ENCODE assay signal across 8 mouse cellular contexts in genomic region chr9:63123451-63124438, GRCm38 (mm10). TPM values are rescaled to one million over a fixed set of nuclear protein-coding genes. Genes with fewer than 3 reads are reported as not detected.
DNase-seq lines count a peak whose midpoint lies in the region; ATAC-seq and TF ChIP-seq lines count a peak whose summit lies in the region.

No protein-coding gene starts in this region.

- no peak overlapping the region for H3ac ChIP-seq in myocyte (ENCODE audit: control insufficient read depth, insufficient read length)

- no peaks in the 10 kb centered on the region for H3K36me3 ChIP-seq in heart, embryonic 13.5 days
- H3K36me3 ChIP-seq in liver, embryonic 11.5 days (ENCODE audit: control insufficient read depth, insufficient read depth, low read length) = no peaks in the 10 kb centered on the region
- H3K36me3 ChIP-seq in myocyte (ENCODE audit: control insufficient read depth, insufficient read depth) = no peaks in the 10 kb centered on the region

- H3K4me2 ChIP-seq in heart, embryonic 13.5 days = peak overlapping the region; percentile 78
- peak overlapping the region; percentile 88 for H3K4me2 ChIP-seq in liver, embryonic 11.5 days
- peak overlapping the region; percentile 78 for H3K4me2 ChIP-seq in myocyte (ENCODE audit: low read depth)

- 0 out of 2 replicates have a peak overlapping the region, but pooled peaks have one; percentile 9 for H3K27ac ChIP-seq in brown adipose tissue, adult 24 weeks (replicated peaks; ENCODE audit: low read depth, low read length)
- peak overlapping the region; percentile 70 for H3K27ac ChIP-seq in heart, embryonic 13.5 days (replicated peaks)
- no peak overlapping the region for H3K27ac ChIP-seq in liver, embryonic 11.5 days (ENCODE audit: low read depth, low read length)

- WGBS in heart, embryonic 13.5 days = 6% methylated on average over 30 of the region's 30 CpGs
- WGBS in liver, embryonic 11.5 days = 7% methylated on average over 30 of the region's 30 CpGs

- TF ChIP-seq POLR2A in myocyte (IDR thresholded peaks at IDR 0.05; ENCODE audit: insufficient read length, low read depth) = peak; percentile 43

- peak overlapping the region; percentile 82 for H3K9ac ChIP-seq in heart, embryonic 13.5 days
- H3K9ac ChIP-seq in liver, embryonic 11.5 days (ENCODE audit: low read depth, low read length) = peak overlapping the region; percentile 65

- H3K9me3 ChIP-seq in heart, embryonic 13.5 days = no peaks in the 10 kb centered on the region
- no peaks in the 10 kb centered on the region for H3K9me3 ChIP-seq in liver, embryonic 11.5 days (ENCODE audit: control insufficient read depth, low read length)

- DNase-seq in kidney, postnatal 10 days = peak; percentile 95
- peak; percentile 87 for DNase-seq in liver, embryonic 11.5 days (ENCODE audit: low spot score)
- peak; percentile 82 to 93 for DNase-seq in spleen, postnatal 4 days (ENCODE audit: low spot score in 2 of 2)

- H3K27me3 ChIP-seq in heart, embryonic 13.5 days (replicated peaks) = no peaks in the 10 kb centered on the region; the same call in 1 of the 2 replicates
- H3K27me3 ChIP-seq in liver, embryonic 11.5 days (replicated peaks; ENCODE audit: control insufficient read depth, insufficient read depth, low read length) = no peaks in the 10 kb centered on the region
- no peaks in the 10 kb centered on the region for H3K27me3 ChIP-seq in myocyte (ENCODE audit: control insufficient read depth, insufficient read depth, insufficient read length)

- no peaks in the 10 kb centered on the region for H3K4me1 ChIP-seq in brown adipose tissue, adult 24 weeks (ENCODE audit: control insufficient read depth, insufficient read depth, insufficient read length, low read length)
- peaks cover 17% of the 10 kb centered on the region for H3K4me1 ChIP-seq in heart, embryonic 13.5 days
- H3K4me1 ChIP-seq in liver, embryonic 11.5 days (replicated peaks; ENCODE audit: control insufficient read depth, insufficient read depth, low read length) = peaks cover 8% of the 10 kb centered on the region; the same call in 1 of the 2 replicates

- no peaks in the 10 kb centered on the region for H3K79me2 ChIP-seq in myocyte (ENCODE audit: control insufficient read depth, insufficient read depth)

- peak overlapping the region; percentile 62 for H3K4me3 ChIP-seq in brown adipose tissue, adult 24 weeks (ENCODE audit: insufficient read depth, low read depth, low read length)
- peak overlapping the region; percentile 54 for H3K4me3 ChIP-seq in heart, embryonic 13.5 days
- peak overlapping the region; percentile 55 for H3K4me3 ChIP-seq in liver, embryonic 11.5 days (ENCODE audit: low read depth, low read length)
- H3K4me3 ChIP-seq in myocyte = peak overlapping the region; percentile 24

- ATAC-seq in CD4-positive, CD25-positive, alpha-beta regulatory T cell, adult 4 months = peak; percentile 99
- peak; percentile 83 for ATAC-seq in erythroid progenitor cell, adult 5-6 weeks (replicated peaks; ENCODE audit: low FRiP score, poor library complexity, severe bottlenecking)
- peak; percentile 92 for ATAC-seq in heart, embryonic 13.5 days (ENCODE audit: extremely low read depth, insufficient number of reproducible peaks, low FRiP score, low TSS enrichment)
- peak; percentile 90 for ATAC-seq in liver, embryonic 11.5 days (replicated peaks; ENCODE audit: low FRiP score)

TF ChIP-seq in myocyte, 11 proteins besides CTCF, POLR2A, EP300 and RAD21:
- TF ChIP-seq USF1 (IDR thresholded peaks at IDR 0.05; ENCODE audit: low read depth) = no peak
- no peak for TF ChIP-seq POLR2AphosphoS2 (IDR thresholded peaks at IDR 0.05; ENCODE audit: insufficient read length, low read depth)
- TF ChIP-seq REST (IDR thresholded peaks at IDR 0.05; ENCODE audit: insufficient read depth, insufficient read length) = no peak
- TF ChIP-seq MAX (IDR thresholded peaks at IDR 0.05; ENCODE audit: low read depth) = no peak
- TF ChIP-seq TCF3 (IDR thresholded peaks at IDR 0.05; ENCODE audit: insufficient read length, low read depth) = peak; percentile 32
- TF ChIP-seq CEBPB (IDR thresholded peaks at IDR 0.05; ENCODE audit: insufficient read depth, poor library complexity, severe bottlenecking) = no peak
- peak; percentile 37 to 90 (median 75) for TF ChIP-seq MYOG (IDR thresholded peaks at IDR 0.05; ENCODE audit: control insufficient read depth in 1 of 3, insufficient read depth in 1 of 3, insufficient read length in 2 of 3, low read depth in 2 of 3)
- TF ChIP-seq SRF (IDR thresholded peaks at IDR 0.05; ENCODE audit: control insufficient read depth, insufficient read length, low read depth) = no peak
- TF ChIP-seq TCF12 (IDR thresholded peaks at IDR 0.05; ENCODE audit: insufficient read depth, poor library complexity, severe bottlenecking) = no peak
- TF ChIP-seq E2F4 (IDR thresholded peaks at IDR 0.05; ENCODE audit: insufficient read depth) = no peak
- peak in 2 of 3 experiments; percentile 70 to 91 for TF ChIP-seq MYOD1 (IDR thresholded peaks at IDR 0.05; ENCODE audit: control insufficient read depth in 1 of 3, insufficient read length in 2 of 3, low read depth in 2 of 3)

RNA-seq across cellular contexts. Expression of gene Skor1, which starts 25.0 kb away (rescaled TPM):
- polyA plus RNA-seq in CD4-positive, CD25-positive, alpha-beta regulatory T cell, adult 4 months (2017; shearing (Covaris generic)) = not detected
- polyA plus RNA-seq in brown adipose tissue, adult 24 weeks (2012; ENCODE audit: insufficient read depth, insufficient read length, missing spikeins) = not detected in 2 replicates
- total RNA-seq in erythroid progenitor cell, adult 5-6 weeks (2015; ENCODE audit: low replicate concordance) = not detected in 2 replicates
- total RNA-seq in erythroid progenitor cell, adult 5-6 weeks (2017; ENCODE audit: low replicate concordance) = not detected in 2 replicates
- not detected in 2 replicates for polyA plus RNA-seq in heart, embryonic 13.5 days (2015; fragmentation: Nextera tagmentation; extraction: Ambion mirVana)
- polyA plus RNA-seq in liver, embryonic 11.5 days (2014; fragmentation: Nextera tagmentation; extraction: Ambion mirVana) = not detected in 2 replicates
- 0.01 TPM for polyA plus RNA-seq in myocyte (2012; fragmentation: generic; extraction: Trizol)
